Mouse (Mus musculus) MEL (cell line): ENCODE measurements around the gene Myo18a.

Experiments
- CTCF ChIP-seq, 3 experiments: IDR thresholded peaks in 2 of 3; conservative IDR thresholded peaks in 1 of 3; 2 replicates each; pipeline ENCODE4 v1.5.1; 2011 to 2012; ENCODE audit warnings: low read length in 3 of 3, low read depth in 2 of 3, mild to moderate bottlenecking in 2 of 3, improper control_type of control experiment in 1 of 3, inconsistent platforms in 1 of 3, mixed read lengths in 1 of 3, moderate library complexity in 1 of 3; ENCODE audit not compliant: control insufficient read depth in 1 of 3, insufficient read depth in 1 of 3, poor library complexity in 1 of 3, severe bottlenecking in 1 of 3
- E2F4 ChIP-seq: IDR thresholded peaks from 2 replicates; pipeline ENCODE4 v1.6.1; 2011; ENCODE audit warnings: low read depth, low read length, improper control_type of control experiment, borderline replicate concordance
- ELF1 ChIP-seq: IDR thresholded peaks from 2 replicates; pipeline ENCODE4 v1.6.1; 2014; ENCODE audit warnings: low read depth, mild to moderate bottlenecking, inconsistent platforms, low read length, improper control_type of control experiment, moderate library complexity
- EP300 ChIP-seq, 2 experiments: IDR thresholded peaks; 2 replicates each; pipeline ENCODE4 v1.6.1; 2011; ENCODE audit warnings: improper control_type of control experiment in 2 of 2, low read length in 2 of 2, low read depth in 1 of 2, mild to moderate bottlenecking in 1 of 2
- JUND ChIP-seq: IDR thresholded peaks from 2 replicates; pipeline ENCODE4 v1.6.1; 2011; ENCODE audit warnings: low read depth, mild to moderate bottlenecking, improper control_type of control experiment, low read length
- NELFE ChIP-seq: IDR thresholded peaks from 2 replicates; pipeline ENCODE4 v1.6.1; 2011; ENCODE audit warnings: low read depth, low read length, improper control_type of control experiment
- POLR2A ChIP-seq, 2 experiments: IDR thresholded peaks; 2 replicates each; pipeline ENCODE4 v1.6.1; 2011 to 2012; ENCODE audit warnings: low read length in 2 of 2, mild to moderate bottlenecking in 2 of 2, control low read depth in 1 of 2, improper control_type of control experiment in 1 of 2, low read depth in 1 of 2, moderate library complexity in 1 of 2; ENCODE audit not compliant: control insufficient read depth in 1 of 2, insufficient read depth in 1 of 2, poor library complexity in 1 of 2
- POLR2AphosphoS2 ChIP-seq: IDR thresholded peaks from 2 replicates; pipeline ENCODE4 v1.6.1; 2011; ENCODE audit warnings: low read length, improper control_type of control experiment
- SIN3A ChIP-seq: IDR thresholded peaks from 2 replicates; pipeline ENCODE4 v1.6.1; 2012; ENCODE audit warnings: low read length, improper control_type of control experiment, inconsistent platforms

DNA sequence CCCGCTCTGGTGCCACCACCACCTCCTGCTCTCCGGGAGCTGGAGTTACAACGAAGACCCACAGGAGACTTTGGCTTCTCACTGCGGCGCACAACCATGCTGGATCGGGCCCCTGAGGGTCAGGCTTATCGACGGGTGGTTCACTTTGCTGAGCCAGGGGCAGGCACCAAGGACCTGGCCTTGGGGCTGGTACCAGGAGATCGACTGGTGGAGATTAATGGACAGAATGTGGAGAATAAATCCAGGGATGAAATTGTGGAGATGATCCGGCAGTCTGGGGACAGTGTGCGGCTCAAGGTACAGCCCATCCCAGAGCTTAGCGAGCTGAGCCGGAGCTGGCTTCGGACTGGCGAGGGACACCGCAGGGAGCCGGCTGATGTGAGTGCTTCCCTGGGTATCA, 14.9 kb downstream of the Myo18a start:
- TF ChIP-seq SIN3A (no peak), CTCF (IDR thresholded peaks at IDR 0.05 in 2 of 3, conservative IDR thresholded peaks at IDR 0.05 in 1 of 3; ENCODE audit: control insufficient read depth in 1 of 3, insufficient read depth in 1 of 3, low read depth in 2 of 3, low read length in 3 of 3, poor library complexity in 1 of 3, severe bottlenecking in 1 of 3) (no peak), EP300 (IDR thresholded peaks at IDR 0.05; ENCODE audit: low read depth in 1 of 2, low read length in 2 of 2) (no peak), NELFE (no peak), POLR2AphosphoS2 (no peak), JUND (no peak), E2F4 (no peak), POLR2A (IDR thresholded peaks at IDR 0.05; ENCODE audit: control insufficient read depth in 1 of 2, insufficient read depth in 1 of 2, low read depth in 1 of 2, low read length in 2 of 2, poor library complexity in 1 of 2) (no peak), ELF1 (no peak)
